Mouse (Mus musculus) bone marrow, adult 2 months (tissue): ENCODE results near the gene Jun. TPM values are rescaled to one million over a fixed set of nuclear protein-coding genes. Genes with fewer than 3 reads are reported as not detected.

Source experiments
- H3K27ac ChIP-seq: fragments of 200-500 bp; 2 replicates; pipeline ENCODE4 v1.5.1; 2012; ENCODE audit warnings: low read depth, mild to moderate bottlenecking, control low read depth, inconsistent platforms, low read length; ENCODE audit not compliant: control insufficient read depth, poor library complexity, insufficient read depth
- H3K4me1 ChIP-seq: fragments of 200-500 bp; 2 replicates; pipeline ENCODE4 v1.6.1; 2011; ENCODE audit warnings: low read length; ENCODE audit not compliant: control insufficient read depth, insufficient read depth
- H3K4me3 ChIP-seq: fragments of 200-500 bp; replicated peaks from 2 replicates; pipeline ENCODE3; 2011; ENCODE audit warnings: mild to moderate bottlenecking, low read depth, low read length, control low read depth; ENCODE audit not compliant: control insufficient read depth
- CTCF ChIP-seq: fragments of 200-500 bp; IDR thresholded peaks from 2 replicates; pipeline ENCODE4 v1.5.1; 2011; ENCODE audit warnings: low read length, control low read depth; ENCODE audit not compliant: control insufficient read depth, insufficient read depth
- POLR2A ChIP-seq: fragments of 200-500 bp; IDR thresholded peaks from 2 replicates; pipeline ENCODE4 v1.6.1; 2011; ENCODE audit warnings: low read depth, mild to moderate bottlenecking, control low read depth, low read length, borderline replicate concordance; ENCODE audit not compliant: control insufficient read depth
- WGBS: fragments of 180-500 bp; shearing (Covaris S2); methylation state at CpG from one replicate; pipeline ENCODE4 v1.1.7; 2018; 5-methylcytosine and 5-hydroxymethylcytosine counted together
- polyA plus RNA-seq: library from polyadenylated mRNA; stranded (reverse); fragments of >200 nt; gene quantifications from 2 replicates; pipeline ENCODE4 v1.2.4, GENCODE M21; 2011; ENCODE audit warnings: low replicate concordance; ENCODE audit not compliant: missing spikeins, insufficient read depth, insufficient read length

The Jun gene
- polyA plus RNA-seq, 1 experiment = 6.9 TPM

- no peak overlapping the region for H3K4me3 ChIP-seq
- no peak overlapping the region for H3K27ac ChIP-seq
- TF ChIP-seq POLR2A (no peak), CTCF (no peak)
- 75% methylated on average over 8 of the region's 8 CpGs for WGBS
- no peaks in the 10 kb centered on the region for H3K4me1 ChIP-seq
Observed at GRCm38 (mm10) chr4:95068045-95068948, 16.3 kb upstream of the Jun start.

DNA sequence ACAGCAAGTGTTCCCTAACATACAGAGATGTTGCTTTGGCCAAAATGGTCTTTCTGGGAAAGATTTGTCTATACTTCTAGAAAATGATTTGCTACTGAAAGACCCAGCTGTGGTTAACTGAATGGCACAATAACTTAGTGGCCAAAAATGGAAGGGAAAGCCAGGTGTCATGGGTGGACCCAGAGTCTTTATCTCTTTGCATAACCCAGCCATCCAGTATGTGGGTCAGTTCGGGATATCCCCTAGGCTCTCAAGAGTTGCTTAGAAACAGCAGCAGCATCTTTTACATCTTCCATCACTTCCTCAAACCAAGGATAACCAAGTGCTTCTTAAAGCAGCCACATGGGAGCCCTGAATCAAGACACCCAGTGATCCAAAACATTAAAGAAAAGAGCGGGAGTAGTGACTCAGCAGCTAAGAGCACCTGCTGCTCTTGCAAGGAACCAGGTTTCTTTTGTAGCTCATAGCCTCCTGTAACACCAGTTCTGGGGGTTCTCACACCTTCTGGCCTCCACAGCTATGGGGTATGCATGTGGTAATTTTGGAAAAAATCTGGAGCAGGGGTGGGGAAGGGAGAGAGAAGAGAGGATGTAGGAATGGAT is 11.7 kb upstream of the Jun start:
- Histone ChIP-seq H3K27ac (no peak overlapping the region), H3K4me3 (no peak overlapping the region)
- 64% methylated on average over 2 of the region's 2 CpGs for WGBS

DNA sequence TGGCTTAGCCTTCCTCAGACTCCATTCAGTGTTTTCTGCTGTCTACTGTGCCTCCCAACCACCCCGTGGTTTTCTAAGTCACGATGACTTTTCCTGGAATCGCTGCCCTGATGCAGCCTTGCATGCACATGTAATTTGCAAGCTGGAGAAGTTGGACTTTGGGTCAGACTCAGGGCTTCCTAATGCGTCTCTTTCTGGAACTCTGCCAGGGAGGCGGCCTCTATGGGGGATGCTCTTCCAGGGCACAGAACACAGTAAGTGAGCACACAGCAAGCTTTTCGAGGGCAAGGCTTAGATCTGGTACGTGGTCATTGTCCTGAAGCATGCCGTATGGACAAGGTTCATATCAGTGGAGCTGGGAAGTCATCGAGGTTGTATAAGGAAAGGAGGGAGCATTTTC is 10.9 kb upstream of the Jun start:
- WGBS = 50% methylated on average over 9 of the region's 9 CpGs
- Histone ChIP-seq H3K4me3 (no peak overlapping the region), H3K27ac (no peak overlapping the region), H3K4me1 (no peaks in the 10 kb centered on the region)
- no peak for TF ChIP-seq CTCF
- TF ChIP-seq POLR2A = no peak

More for the DNA sequence above, 11.7 kb upstream of the Jun start:
- no peak for TF ChIP-seq CTCF
- TF ChIP-seq POLR2A = no peak
- no peaks in the 10 kb centered on the region for H3K4me1 ChIP-seq

GRCm38 (mm10) chr4:95057264-95057663 is 5.2 kb upstream of the Jun start:
- TF ChIP-seq CTCF (no peak), POLR2A (no peak)
- WGBS = 75% methylated on average over 4 of the region's 4 CpGs
- H3K4me3 ChIP-seq = no peak overlapping the region
- H3K27ac ChIP-seq = no peak overlapping the region
- H3K4me1 ChIP-seq = no peaks in the 10 kb centered on the region

DNA sequence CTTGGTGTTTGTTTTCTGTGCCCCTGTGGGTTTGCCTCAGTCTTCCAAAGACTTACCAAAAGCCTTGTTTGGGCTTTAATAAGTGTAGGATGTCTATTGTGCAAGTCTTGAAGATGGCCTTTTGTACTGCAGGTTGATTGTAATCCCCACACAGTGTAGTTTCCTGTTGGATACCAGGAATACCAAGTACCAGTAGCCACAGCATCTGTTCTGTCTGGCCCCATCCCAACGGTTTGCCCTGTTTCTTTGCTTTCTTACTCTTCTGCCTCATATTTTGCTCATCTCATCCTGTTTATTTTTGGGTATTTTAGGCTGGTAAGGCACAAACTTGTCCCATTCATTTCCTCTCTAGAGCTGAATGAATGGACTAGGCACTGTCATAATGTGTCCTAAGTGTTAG is 3.3 kb upstream of the Jun start:
- no peak overlapping the region for H3K27ac ChIP-seq
- no peak for TF ChIP-seq CTCF
- no peak overlapping the region for H3K4me3 ChIP-seq
- H3K4me1 ChIP-seq = no peaks in the 10 kb centered on the region; the same call in 1 of the 2 replicates
- 77% methylated on average over 1 of the region's 1 CpGs for WGBS

DNA sequence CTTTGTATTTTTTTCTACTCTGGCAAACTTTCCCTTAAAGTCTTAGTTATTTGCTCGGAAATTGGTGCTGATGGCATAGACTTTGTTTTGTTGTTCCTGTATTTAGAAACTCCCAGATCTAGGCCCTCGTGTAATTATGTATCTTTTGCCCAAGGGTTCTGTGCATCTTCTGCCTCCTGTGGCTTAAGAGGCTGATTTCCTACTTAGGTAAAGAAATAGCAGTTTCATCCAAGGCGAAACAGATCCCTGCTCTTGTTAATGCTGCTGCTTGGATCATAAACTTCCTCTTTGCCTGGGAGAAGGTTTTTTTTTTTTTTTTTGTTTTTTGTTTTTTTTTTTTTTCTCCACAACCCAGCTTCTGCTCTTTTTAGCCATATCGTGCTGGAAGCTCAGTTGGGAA is 2.3 kb upstream of the Jun start:
- 20% methylated on average over 4 of the region's 4 CpGs for whole genome bisulfite sequencing
- Histone ChIP-seq H3K4me3 (no peak overlapping the region), H3K27ac (no peak overlapping the region), H3K4me1 (peaks cover 3% of the 10 kb centered on the region; the same call in 1 of the 2 replicates)
- TF ChIP-seq POLR2A (no peak), CTCF (no peak)

GRCm38 (mm10) chr4:95053791-95054117 is 1.7 kb upstream of the Jun start:
- no peak overlapping the region for H3K4me3 ChIP-seq
- TF ChIP-seq POLR2A = no peak
- no peak for TF ChIP-seq CTCF
- under 1% methylated on average over 6 of the region's 6 CpGs for WGBS
- no peak overlapping the region for H3K27ac ChIP-seq
- H3K4me1 ChIP-seq = peaks cover 3% of the 10 kb centered on the region; the same call in 1 of the 2 replicates

- Histone ChIP-seq H3K27ac (peak overlapping the region; percentile 92), H3K4me1 (peaks cover 3% of the 10 kb centered on the region; the same call in 1 of the 2 replicates), H3K4me3 (peak overlapping the region; percentile 79)
- under 1% methylated on average over 29 of the region's 29 CpGs for WGBS
- TF ChIP-seq POLR2A (0 out of 2 replicates have a peak, but pooled peaks have one; percentile 30), CTCF (peak; percentile 67)
Observed at GRCm38 (mm10) chr4:95053041-95053790, 1.2 kb upstream of the Jun start.
